Mouse (Mus musculus) lung, adult 2 months (tissue): ENCODE results near the gene Hadh.

Source experiments
- CTCF ChIP-seq: fragments of 200-500 bp; IDR thresholded peaks from 2 replicates; pipeline ENCODE4 v1.5.1; 2011; ENCODE audit warnings: mild to moderate bottlenecking, low read length, control low read depth; ENCODE audit not compliant: insufficient read depth
- POLR2A ChIP-seq: fragments of 200-500 bp; IDR thresholded peaks from 2 replicates; pipeline ENCODE4 v1.6.1; 2011; ENCODE audit warnings: low read depth, mild to moderate bottlenecking, control low read depth, low read length, borderline replicate concordance; ENCODE audit errors: extremely low read depth

DNA sequence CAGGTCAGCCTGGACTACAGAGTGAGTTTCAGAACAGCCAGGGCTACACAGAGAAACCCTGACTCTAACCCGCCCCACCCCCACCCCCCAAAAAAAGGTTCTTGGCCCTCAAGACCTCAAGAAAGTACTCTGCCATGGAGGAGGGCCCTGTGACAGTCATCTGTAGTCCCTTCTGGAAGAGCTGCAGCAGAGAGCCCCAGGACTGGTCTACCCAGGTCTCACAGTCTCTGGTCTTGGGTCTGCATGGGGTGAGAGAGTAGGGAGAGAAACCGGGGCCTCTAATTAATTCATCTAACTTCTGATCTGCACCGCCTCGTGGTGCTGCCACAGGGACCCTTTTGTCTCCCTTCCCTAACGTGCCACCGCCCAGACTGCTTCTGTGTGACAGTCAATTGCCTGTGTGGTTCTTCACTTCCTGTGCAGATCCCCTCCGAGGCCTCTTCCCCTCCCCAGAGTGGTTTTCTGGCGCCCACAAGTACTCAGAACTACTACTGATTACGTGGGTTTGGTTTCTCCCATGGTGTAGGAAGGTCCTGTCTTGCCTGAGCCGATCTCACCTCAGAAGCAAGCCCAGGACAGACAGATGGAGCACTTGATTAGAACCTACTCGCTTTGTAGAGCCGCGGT is 63.5 kb downstream of the Hadh start:
- TF ChIP-seq CTCF (no peak), POLR2A (no peak)
